Mouse (Mus musculus): ENCODE data around the gene Ggn. TPM values are rescaled to one million over a fixed set of nuclear protein-coding genes. Genes with fewer than 3 reads are reported as not detected.

The Ggn gene
- 1.5 and 1.9 TPM in 2 replicates for polyA plus RNA-seq (2012; rRNA removed)

DNA sequence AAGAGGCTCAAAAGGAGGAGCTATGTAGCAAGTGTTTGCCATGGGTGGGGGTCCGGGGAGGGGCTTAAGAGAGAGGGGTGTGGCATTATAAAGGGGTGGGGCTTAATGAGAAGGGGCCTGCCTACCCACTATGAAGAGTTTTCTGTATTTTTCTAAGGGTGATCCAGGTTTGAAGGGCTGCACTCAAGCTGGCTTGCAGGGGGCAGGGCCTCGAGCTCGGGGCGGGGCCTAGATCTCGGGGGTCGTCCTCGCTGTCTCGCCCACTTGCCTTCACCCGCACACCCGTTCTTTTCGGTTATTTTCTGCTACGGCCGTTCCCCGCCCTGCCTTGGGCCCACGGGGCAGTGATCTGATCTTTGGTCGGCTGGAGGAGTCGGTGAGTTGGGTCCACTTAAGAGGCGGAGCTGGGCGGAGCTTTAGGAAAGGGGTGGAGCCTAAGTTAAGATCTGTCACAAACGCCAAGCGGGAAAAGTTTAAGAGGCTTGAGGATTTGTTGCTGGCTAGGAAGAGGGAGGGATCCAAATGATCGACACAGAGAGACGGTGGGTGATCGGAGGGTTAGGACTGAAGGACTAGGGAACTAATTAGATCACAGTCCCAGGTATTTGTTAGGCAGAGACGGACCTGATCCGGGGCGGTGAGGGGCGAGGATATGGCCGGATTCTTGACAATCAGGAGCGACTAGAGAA lies at the start of gene Ggn, which contains the start of gene Spred3:
Gene Ggn (plus strand): TSS at position 145 of the 689 bp plus-strand sequence.
Gene Spred3 (minus strand): TSS at position 346 of the 689 bp plus-strand sequence.
- peak; percentile 81 for DNase-seq
- Histone ChIP-seq H3K4me1 (ENCODE audit: control insufficient read depth, insufficient read depth, low read length) (peaks cover 18% of the 10 kb centered on the region), H3K4me3 (replicated peaks; ENCODE audit: extremely low read depth, low read depth, low read length) (peak within 1 kb of the TSS; percentile 86)
- under 1% methylated on average over 30 of the region's 30 CpGs for WGBS
- TF ChIP-seq POLR2A (IDR thresholded peaks at IDR 0.05; ENCODE audit: borderline replicate concordance, extremely low read depth, low read depth, low read length) (peak; percentile 55; the same call in 1 of the 2 replicates), CTCF (IDR thresholded peaks at IDR 0.05; ENCODE audit: insufficient read depth, low read length) (no peak)

DNA sequence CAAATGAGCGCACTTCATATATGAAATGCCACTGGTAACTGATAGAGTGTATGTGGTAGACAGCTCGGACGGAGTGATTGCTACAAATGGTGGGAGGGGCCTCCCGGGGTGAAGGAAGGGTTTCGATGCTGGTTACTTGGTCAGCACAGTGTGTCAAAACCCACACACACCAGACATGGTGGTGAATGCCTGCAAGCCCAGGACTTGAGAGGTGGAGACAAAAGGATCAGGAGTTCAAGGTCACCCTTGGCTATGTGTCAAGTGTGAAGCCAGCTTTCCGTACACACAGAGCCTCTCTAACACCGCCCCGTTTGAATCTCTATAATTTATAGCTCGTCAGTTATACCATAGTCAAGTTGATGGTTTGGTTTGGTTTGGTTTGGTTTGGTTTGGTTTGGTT lies 47.2 kb upstream of the Ggn start:
- WGBS = 89% methylated on average over 9 of the region's 9 CpGs
- TF ChIP-seq CTCF (IDR thresholded peaks at IDR 0.05; ENCODE audit: insufficient read depth, low read length) (no peak), POLR2A (IDR thresholded peaks at IDR 0.05; ENCODE audit: borderline replicate concordance, extremely low read depth, low read depth, low read length) (no peak)
- DNase-seq = no peak
- Histone ChIP-seq H3K4me3 (replicated peaks; ENCODE audit: extremely low read depth, low read depth, low read length) (no peak overlapping the region), H3K4me1 (ENCODE audit: control insufficient read depth, insufficient read depth, low read length) (no peaks in the 10 kb centered on the region)

DNA sequence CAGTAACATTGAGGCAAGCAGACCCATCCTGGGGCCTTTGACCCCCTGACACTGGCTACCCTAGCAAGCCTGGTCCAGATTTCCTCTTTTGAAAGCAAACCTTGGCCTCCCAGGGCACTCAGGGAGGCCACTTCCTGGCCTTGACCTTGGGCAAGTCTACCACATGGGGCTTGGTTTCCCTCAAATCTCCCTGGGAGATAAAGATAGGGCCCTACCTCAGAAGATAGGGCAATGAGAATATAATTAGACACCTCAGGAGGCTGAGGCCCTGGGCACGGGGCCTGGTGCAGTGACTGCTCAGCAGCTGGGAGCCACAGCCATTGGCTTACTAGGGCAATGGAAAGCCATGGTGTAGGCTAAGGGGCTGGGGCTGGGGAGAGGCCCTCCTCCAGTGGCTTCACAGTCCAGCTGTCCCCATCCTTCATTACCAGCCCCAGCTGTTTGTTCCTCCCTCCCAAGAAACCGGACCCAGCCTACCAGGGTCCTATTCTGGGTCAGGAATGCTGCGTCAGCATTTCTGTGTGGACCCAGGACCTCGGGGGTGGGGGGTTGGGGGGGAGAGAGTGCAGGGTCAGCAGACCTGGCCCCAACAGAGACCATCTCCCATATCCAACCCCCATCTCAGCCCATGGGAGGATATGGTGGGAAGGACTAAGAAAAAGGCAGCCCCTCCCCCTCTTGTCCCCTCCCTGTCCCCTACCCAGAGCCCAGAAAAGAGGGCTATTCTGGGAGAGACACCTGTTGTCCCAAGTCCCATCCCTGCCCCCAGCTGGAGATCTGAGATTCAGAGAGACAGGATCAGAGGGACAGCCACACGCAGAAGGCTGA lies 46.3 kb upstream of the Ggn start:
- no peak for DNase-seq
- Histone ChIP-seq H3K4me1 (ENCODE audit: control insufficient read depth, insufficient read depth, low read length) (no peaks in the 10 kb centered on the region), H3K4me3 (replicated peaks; ENCODE audit: extremely low read depth, low read depth, low read length) (no peak overlapping the region)
- TF ChIP-seq POLR2A (IDR thresholded peaks at IDR 0.05; ENCODE audit: borderline replicate concordance, extremely low read depth, low read depth, low read length) = no peak
- TF ChIP-seq CTCF (IDR thresholded peaks at IDR 0.05; ENCODE audit: insufficient read depth, low read length) = no peak
- 45% methylated on average over 5 of the region's 5 CpGs for WGBS

DNA sequence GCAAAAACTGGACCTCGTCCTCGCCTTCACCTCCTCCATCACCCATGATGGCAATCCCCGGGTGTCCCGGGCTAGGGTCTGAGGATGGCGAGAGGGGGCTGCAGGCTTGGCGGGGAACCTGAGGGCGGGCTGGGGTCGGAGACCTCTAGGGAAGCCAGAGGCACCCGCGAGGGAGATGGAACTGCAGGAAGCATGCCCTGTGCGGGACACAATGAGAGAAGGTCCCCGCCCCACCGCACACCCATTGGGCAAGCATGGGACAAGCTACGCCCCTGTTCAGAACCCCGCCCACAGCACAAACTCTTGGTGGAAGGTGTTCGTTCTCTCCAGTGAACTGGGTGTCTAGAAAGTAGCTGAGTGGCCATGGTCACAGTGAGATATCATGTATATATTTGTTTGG lies 45.0 kb upstream of the Ggn start, which contains the start of gene Ryr1:
Gene Ryr1 (minus strand): TSS at position 210 of the 400 bp plus-strand sequence.
- no peak for TF ChIP-seq POLR2A (IDR thresholded peaks at IDR 0.05; ENCODE audit: borderline replicate concordance, extremely low read depth, low read depth, low read length)
- no peak for TF ChIP-seq CTCF (IDR thresholded peaks at IDR 0.05; ENCODE audit: insufficient read depth, low read length)
- Histone ChIP-seq H3K4me3 (replicated peaks; ENCODE audit: extremely low read depth, low read depth, low read length) (no peak within 1 kb of the TSS), H3K4me1 (ENCODE audit: control insufficient read depth, insufficient read depth, low read length) (no peaks in the 10 kb centered on the region)
- DNase-seq = peak; percentile 33
- 3% methylated on average over 16 of the region's 16 CpGs for WGBS

DNA sequence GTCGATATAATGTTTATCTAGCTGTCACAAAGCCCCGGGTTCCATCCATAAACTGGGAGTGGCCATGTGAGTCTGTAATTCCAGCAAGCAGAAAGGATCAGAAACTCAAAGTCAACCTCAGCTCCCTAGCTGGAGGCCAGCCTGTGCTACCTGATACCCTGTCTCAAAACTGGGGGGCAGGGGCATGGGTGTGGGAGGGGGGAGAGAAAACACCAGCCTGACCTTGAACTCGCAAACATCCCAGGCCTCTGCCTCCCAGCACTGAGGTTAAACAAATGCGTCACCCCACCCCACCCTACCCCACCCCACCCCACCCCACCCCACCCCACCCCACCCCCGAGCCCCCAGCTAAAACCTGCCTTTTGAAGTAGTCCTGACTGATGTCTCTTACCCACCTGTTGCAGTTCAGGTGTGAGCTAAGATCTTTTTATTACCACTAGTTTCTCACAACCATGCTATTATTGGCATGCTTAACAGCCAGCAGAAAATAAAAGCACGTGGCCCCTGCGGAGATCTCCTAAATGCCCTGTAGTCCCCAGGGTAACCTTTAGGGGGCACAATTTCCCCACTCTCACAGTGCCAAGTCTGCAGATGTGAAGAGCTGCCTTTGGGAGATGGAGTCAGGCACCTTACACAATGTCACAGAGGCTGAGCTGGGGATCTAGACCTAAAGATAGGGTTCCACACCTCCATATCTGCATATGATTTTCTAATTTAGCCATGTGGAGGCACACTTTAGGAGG lies 43.7 kb upstream of the Ggn start:
- H3K4me3 ChIP-seq (replicated peaks; ENCODE audit: extremely low read depth, low read depth, low read length) = no peak overlapping the region
- H3K4me1 ChIP-seq (ENCODE audit: control insufficient read depth, insufficient read depth, low read length) = no peaks in the 10 kb centered on the region
- TF ChIP-seq CTCF (IDR thresholded peaks at IDR 0.05; ENCODE audit: insufficient read depth, low read length) (peak; percentile 77), POLR2A (IDR thresholded peaks at IDR 0.05; ENCODE audit: borderline replicate concordance, extremely low read depth, low read depth, low read length) (no peak)
- peak; percentile 72 for DNase-seq
- WGBS = 15% methylated on average over 7 of the region's 7 CpGs

DNA sequence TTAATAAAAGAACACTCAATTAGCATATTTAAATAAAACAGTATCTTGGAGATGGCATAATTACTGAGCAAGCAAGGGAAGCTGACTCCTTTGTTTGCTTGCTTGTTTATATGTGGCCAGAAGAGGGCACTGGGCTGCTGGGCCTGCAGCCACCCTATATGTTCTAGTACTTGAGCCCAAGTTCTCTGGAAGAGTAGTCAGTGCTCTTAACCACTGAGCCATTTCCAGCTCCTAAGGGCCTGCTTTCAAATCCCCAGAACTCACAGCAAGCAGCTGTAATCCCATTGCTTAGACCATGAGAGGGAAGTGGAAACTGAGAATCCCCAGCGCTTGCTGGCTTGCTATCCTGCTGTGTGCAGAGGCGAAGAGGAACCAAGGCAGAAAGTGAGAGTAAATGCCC lies 41.3 kb upstream of the Ggn start:
- Histone ChIP-seq H3K4me3 (replicated peaks; ENCODE audit: extremely low read depth, low read depth, low read length) (no peak overlapping the region), H3K4me1 (ENCODE audit: control insufficient read depth, insufficient read depth, low read length) (no peaks in the 10 kb centered on the region)
- DNase-seq = no peak
- no peak for TF ChIP-seq POLR2A (IDR thresholded peaks at IDR 0.05; ENCODE audit: borderline replicate concordance, extremely low read depth, low read depth, low read length)
- peak; percentile 47 for TF ChIP-seq CTCF (IDR thresholded peaks at IDR 0.05; ENCODE audit: insufficient read depth, low read length)
- 76% methylated on average over 2 of the region's 2 CpGs for WGBS

DNA sequence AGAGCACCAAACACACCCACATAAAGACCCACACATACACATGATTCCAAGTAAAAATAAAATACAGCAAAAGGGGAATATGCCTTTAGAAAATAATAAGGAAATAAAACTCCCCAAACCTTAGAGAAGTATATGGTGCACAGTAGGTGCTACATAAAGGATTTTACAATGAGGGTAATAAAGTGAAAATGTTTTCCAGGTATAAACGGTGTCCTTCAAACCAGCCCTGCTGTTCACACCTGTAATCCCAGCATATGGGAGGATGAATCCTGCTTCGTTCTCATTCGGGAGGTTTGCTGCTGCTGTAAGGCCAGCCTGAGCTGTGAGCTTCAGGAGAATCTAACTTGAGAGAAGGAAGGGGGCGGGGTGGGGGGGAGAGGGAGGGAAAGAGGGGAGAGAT lies 35.8 kb upstream of the Ggn start:
- TF ChIP-seq CTCF (IDR thresholded peaks at IDR 0.05; ENCODE audit: insufficient read depth, low read length) (no peak), POLR2A (IDR thresholded peaks at IDR 0.05; ENCODE audit: borderline replicate concordance, extremely low read depth, low read depth, low read length) (no peak)
- H3K4me3 ChIP-seq (replicated peaks; ENCODE audit: extremely low read depth, low read depth, low read length) = no peak overlapping the region
- H3K4me1 ChIP-seq (ENCODE audit: control insufficient read depth, insufficient read depth, low read length) = no peaks in the 10 kb centered on the region
- DNase-seq = no peak
- 8% methylated on average over 4 of the region's 4 CpGs for WGBS

DNA sequence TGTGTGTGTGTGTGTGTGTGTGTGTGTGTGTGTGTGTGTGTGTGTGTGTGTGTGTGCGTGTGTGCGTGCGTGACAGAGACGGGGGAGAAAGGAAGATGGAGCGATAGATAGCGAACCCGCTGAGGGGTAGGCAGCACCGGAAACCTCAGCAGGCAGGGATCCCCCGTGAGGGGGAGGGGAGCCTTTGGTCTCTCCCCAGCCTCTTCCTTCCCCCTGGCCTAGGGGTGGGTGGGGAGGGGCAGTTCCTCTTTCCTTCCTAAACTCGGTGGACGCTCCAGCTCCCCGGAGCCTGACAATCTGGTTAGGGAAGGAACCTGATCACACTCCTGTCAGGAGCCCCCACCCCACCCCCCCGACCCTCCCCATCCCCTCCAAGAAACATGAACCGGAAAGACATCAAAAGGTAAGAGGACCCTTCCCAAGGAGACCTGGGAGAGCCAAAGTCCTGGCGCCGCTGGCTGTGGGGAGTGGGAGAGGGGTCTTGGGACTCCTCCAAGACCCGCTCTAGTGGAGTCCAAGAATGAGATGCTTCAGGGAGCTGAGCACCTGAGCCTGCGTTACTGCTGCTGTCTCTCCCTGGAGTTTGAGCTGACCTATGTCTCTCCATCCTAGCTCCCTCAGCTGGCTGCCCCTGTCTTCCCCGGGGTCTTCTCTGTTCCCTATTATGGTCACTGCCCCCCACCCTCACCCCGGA lies 35.2 kb upstream of the Ggn start, which contains the start of gene Rasgrp4:
Gene Rasgrp4 (plus strand): TSS at position 159 of the 694 bp plus-strand sequence.
- TF ChIP-seq POLR2A (IDR thresholded peaks at IDR 0.05; ENCODE audit: borderline replicate concordance, extremely low read depth, low read depth, low read length) (no peak), CTCF (IDR thresholded peaks at IDR 0.05; ENCODE audit: insufficient read depth, low read length) (no peak)
- H3K4me1 ChIP-seq (ENCODE audit: control insufficient read depth, insufficient read depth, low read length) = no peaks in the 10 kb centered on the region
- peak within 1 kb of the TSS; percentile 46 for H3K4me3 ChIP-seq (replicated peaks; ENCODE audit: extremely low read depth, low read depth, low read length)
- no peak for DNase-seq
- WGBS = under 1% methylated on average over 14 of the region's 20 CpGs
